Mouse (Mus musculus): ENCODE data around the gene Angptl2. TPM values are rescaled to one million over a fixed set of nuclear protein-coding genes. Genes with fewer than 3 reads are reported as not detected.

Angptl2 gene
- polyA plus RNA-seq, 1 experiment from 2014 or later: 17.9 TPM

GRCm38 (mm10) chr2:33244880-33245279 is 29.0 kb downstream of the Angptl2 start:
- 88% methylated on average over 6 of the region's 6 CpGs for WGBS

GRCm38 (mm10) chr2:33245350-33245749 is 29.5 kb downstream of the Angptl2 start:
- Histone ChIP-seq H3K27ac (no peak overlapping the region), H3K4me3 (no peak overlapping the region), H3K27me3 (no peaks in the 10 kb centered on the region), H3K36me3 (peaks cover 42% of the 10 kb centered on the region), H3K4me2 (no peak overlapping the region), H3K9ac (no peak overlapping the region), H3K4me1 (replicated peaks) (no peaks in the 10 kb centered on the region; the same call in 1 of the 2 replicates), H3K9me3 (no peaks in the 10 kb centered on the region)
- no peak for ATAC-seq (ENCODE audit: low FRiP score)

More at GRCm38 (mm10) chr2:33244880-33245279, 29.0 kb downstream of the Angptl2 start:
- Histone ChIP-seq H3K9me3 (no peaks in the 10 kb centered on the region), H3K4me1 (replicated peaks) (no peaks in the 10 kb centered on the region; the same call in none of the 2 replicates), H3K27me3 (no peaks in the 10 kb centered on the region), H3K27ac (no peak overlapping the region), H3K4me2 (no peak overlapping the region), H3K36me3 (peaks cover 42% of the 10 kb centered on the region), H3K4me3 (no peak overlapping the region), H3K9ac (no peak overlapping the region)
- ATAC-seq (ENCODE audit: low FRiP score): no peak

- peaks cover 41% of the 10 kb centered on the region for H3K36me3 ChIP-seq
- no peaks in the 10 kb centered on the region for H3K27me3 ChIP-seq
- no peak for ATAC-seq (ENCODE audit: low FRiP score)
- H3K9me3 ChIP-seq: no peaks in the 10 kb centered on the region
- no peak overlapping the region for H3K4me2 ChIP-seq
- no peak overlapping the region for H3K27ac ChIP-seq
- H3K4me3 ChIP-seq: no peak overlapping the region
- H3K9ac ChIP-seq: no peak overlapping the region
- no peaks in the 10 kb centered on the region for H3K4me1 ChIP-seq (replicated peaks)
- 82% methylated on average over 5 of the region's 5 CpGs for WGBS
Observed at GRCm38 (mm10) chr2:33246841-33247240, 31.0 kb downstream of the Angptl2 start.

- H3K9me3 ChIP-seq: no peaks in the 10 kb centered on the region
- no peak overlapping the region for H3K27ac ChIP-seq
- peaks cover 4% of the 10 kb centered on the region; the same call in 1 of the 2 replicates for H3K4me1 ChIP-seq (replicated peaks)
- H3K9ac ChIP-seq: no peak overlapping the region
- H3K4me3 ChIP-seq: no peak overlapping the region
- ATAC-seq (ENCODE audit: low FRiP score): no peak
- WGBS: 93% methylated on average over 7 of the region's 7 CpGs
- H3K27me3 ChIP-seq: no peaks in the 10 kb centered on the region
- H3K36me3 ChIP-seq: peaks cover 26% of the 10 kb centered on the region
- no peak overlapping the region for H3K4me2 ChIP-seq
Observed at GRCm38 (mm10) chr2:33248549-33248948, 32.7 kb downstream of the Angptl2 start.

GRCm38 (mm10) chr2:33249922-33250633 is 34.2 kb downstream of the Angptl2 start:
- Histone ChIP-seq H3K4me3 (no peak overlapping the region), H3K4me2 (no peak overlapping the region), H3K9ac (no peak overlapping the region), H3K9me3 (no peaks in the 10 kb centered on the region), H3K27me3 (no peaks in the 10 kb centered on the region), H3K27ac (no peak overlapping the region), H3K36me3 (0 out of 2 replicates have a peak, but pooled peaks cover 18% of the 10 kb centered on the region), H3K4me1 (replicated peaks) (peaks cover 16% of the 10 kb centered on the region)
- 75% methylated on average over 3 of the region's 3 CpGs for WGBS
- no peak for ATAC-seq (ENCODE audit: low FRiP score)

- peaks cover 30% of the 10 kb centered on the region for H3K36me3 ChIP-seq
- H3K4me3 ChIP-seq: no peak overlapping the region
- ATAC-seq (ENCODE audit: low FRiP score): no peak
- no peaks in the 10 kb centered on the region for H3K9me3 ChIP-seq
- H3K4me1 ChIP-seq (replicated peaks): peaks cover 16% of the 10 kb centered on the region
- H3K4me2 ChIP-seq: no peak overlapping the region
- H3K9ac ChIP-seq: no peak overlapping the region
- 86% methylated on average over 6 of the region's 6 CpGs for WGBS
- H3K27ac ChIP-seq: no peak overlapping the region
- H3K27me3 ChIP-seq: no peaks in the 10 kb centered on the region
Observed at GRCm38 (mm10) chr2:33252751-33253150, 36.9 kb downstream of the Angptl2 start.

- Histone ChIP-seq H3K36me3 (peaks cover 25% of the 10 kb centered on the region), H3K4me1 (replicated peaks) (peaks cover 16% of the 10 kb centered on the region), H3K27ac (no peak overlapping the region), H3K27me3 (no peaks in the 10 kb centered on the region), H3K4me2 (no peak overlapping the region), H3K4me3 (no peak overlapping the region), H3K9me3 (no peaks in the 10 kb centered on the region), H3K9ac (no peak overlapping the region)
- WGBS: 66% methylated on average over 4 of the region's 4 CpGs
- ATAC-seq (ENCODE audit: low FRiP score): no peak
Observed at GRCm38 (mm10) chr2:33253572-33254190, 37.8 kb downstream of the Angptl2 start.

GRCm38 (mm10) chr2:33254318-33254985 is 38.6 kb downstream of the Angptl2 start:
- 91% methylated on average over 9 of the region's 9 CpGs for WGBS
- Histone ChIP-seq H3K36me3 (peaks cover 21% of the 10 kb centered on the region), H3K9me3 (no peaks in the 10 kb centered on the region), H3K9ac (no peak overlapping the region), H3K27ac (peak overlapping the region; percentile 24; the same call in 1 of the 2 replicates), H3K4me2 (no peak overlapping the region), H3K4me1 (replicated peaks) (peaks cover 16% of the 10 kb centered on the region), H3K27me3 (no peaks in the 10 kb centered on the region), H3K4me3 (no peak overlapping the region)
- no peak for ATAC-seq (ENCODE audit: low FRiP score)

GRCm38 (mm10) chr2:33256769-33257537 is 41.1 kb downstream of the Angptl2 start:
- H3K27ac ChIP-seq: no peak overlapping the region
- 98% methylated on average over 3 of the region's 3 CpGs for WGBS
- H3K4me1 ChIP-seq (replicated peaks): peaks cover 16% of the 10 kb centered on the region
- peaks cover 37% of the 10 kb centered on the region for H3K36me3 ChIP-seq
- H3K27me3 ChIP-seq: no peaks in the 10 kb centered on the region
- no peak for ATAC-seq (ENCODE audit: low FRiP score)
- no peak overlapping the region for H3K9ac ChIP-seq
- no peak overlapping the region for H3K4me2 ChIP-seq
- no peak overlapping the region for H3K4me3 ChIP-seq
- H3K9me3 ChIP-seq: no peaks in the 10 kb centered on the region

- Histone ChIP-seq H3K27ac (no peak overlapping the region), H3K4me2 (no peak overlapping the region), H3K36me3 (peaks cover 37% of the 10 kb centered on the region), H3K9ac (no peak overlapping the region), H3K4me1 (replicated peaks) (peaks cover 4% of the 10 kb centered on the region; the same call in 1 of the 2 replicates), H3K9me3 (no peaks in the 10 kb centered on the region), H3K4me3 (no peak overlapping the region), H3K27me3 (no peaks in the 10 kb centered on the region)
- 86% methylated on average over 8 of the region's 8 CpGs for WGBS
- ATAC-seq (ENCODE audit: low FRiP score): no peak
Observed at GRCm38 (mm10) chr2:33260772-33261171, 44.9 kb downstream of the Angptl2 start.

- 95% methylated on average over 3 of the region's 3 CpGs for WGBS
- peaks cover 4% of the 10 kb centered on the region for H3K4me1 ChIP-seq (replicated peaks)
- H3K4me2 ChIP-seq: no peak overlapping the region
Observed at GRCm38 (mm10) chr2:33261475-33261874, 45.6 kb downstream of the Angptl2 start.

GRCm38 (mm10) chr2:33265793-33266192 is 49.9 kb downstream of the Angptl2 start:
- Histone ChIP-seq H3K9me3 (no peaks in the 10 kb centered on the region), H3K36me3 (peaks cover 21% of the 10 kb centered on the region), H3K4me1 (replicated peaks) (peaks cover 16% of the 10 kb centered on the region), H3K4me2 (no peak overlapping the region), H3K4me3 (no peak overlapping the region), H3K27me3 (no peaks in the 10 kb centered on the region), H3K27ac (peak overlapping the region; percentile 40; the same call in 1 of the 2 replicates), H3K9ac (no peak overlapping the region)
- no peak for ATAC-seq (ENCODE audit: low FRiP score)
- 74% methylated on average over 3 of the region's 3 CpGs for WGBS

More at GRCm38 (mm10) chr2:33261475-33261874, 45.6 kb downstream of the Angptl2 start:
- Histone ChIP-seq H3K9ac (no peak overlapping the region), H3K9me3 (no peaks in the 10 kb centered on the region), H3K4me3 (no peak overlapping the region), H3K27me3 (no peaks in the 10 kb centered on the region), H3K27ac (no peak overlapping the region), H3K36me3 (peaks cover 32% of the 10 kb centered on the region)
- no peak for ATAC-seq (ENCODE audit: low FRiP score)
